Mouse (Mus musculus) lung, postnatal 0 days (tissue): ENCODE data around the gene Lifr.

ENCODE experiments used
- CTCF ChIP-seq: IDR thresholded peaks from 2 replicates; pipeline ENCODE4 v1.5.1; 2016; ENCODE audit warnings: antibody characterized with exemption, mild to moderate bottlenecking
- EP300 ChIP-seq: IDR thresholded peaks from 2 replicates; pipeline ENCODE4 v1.6.1; 2016; ENCODE audit warnings: antibody characterized with exemption, mild to moderate bottlenecking, control low read depth

- no peak for TF ChIP-seq CTCF
- no peak for TF ChIP-seq EP300
Observed at GRCm38 (mm10) chr15:7135982-7136562, 45.7 kb downstream of the Lifr start.
